Mouse (Mus musculus) bone marrow macrophage, adult 2 months (primary cell): ENCODE measurements around the gene Sept12. TPM values are rescaled to one million over a fixed set of nuclear protein-coding genes. Genes with fewer than 3 reads are reported as not detected.

Experiments
- H3K27ac ChIP-seq: 2 replicates; pipeline ENCODE4 v1.5.1; 2012; ENCODE audit warnings: low read depth, low read length; ENCODE audit not compliant: insufficient read depth
- H3K4me1 ChIP-seq: 2 replicates; pipeline ENCODE4 v1.6.1; 2012; ENCODE audit warnings: low read length; ENCODE audit not compliant: control insufficient read depth, insufficient read depth
- H3K4me3 ChIP-seq: 2 replicates; pipeline ENCODE4 v1.5.1; 2012; ENCODE audit warnings: mild to moderate bottlenecking, low read length, moderate library complexity; ENCODE audit not compliant: insufficient read depth
- CTCF ChIP-seq: IDR thresholded peaks from 2 replicates; pipeline ENCODE4 v1.5.1; 2012; ENCODE audit warnings: low read depth, mild to moderate bottlenecking, low read length, moderate library complexity
- POLR2A ChIP-seq: IDR thresholded peaks from 2 replicates; pipeline ENCODE4 v1.6.1; 2012; ENCODE audit warnings: mild to moderate bottlenecking, low read depth, low read length, borderline replicate concordance
- polyA plus RNA-seq: library from polyadenylated mRNA; stranded (reverse); fragments of >200 nt; gene quantifications from 2 replicates; pipeline ENCODE4 v1.2.4, GENCODE M21; 2012; ENCODE audit not compliant: missing spikeins, insufficient read depth, insufficient read length

Gene Sept12
- polyA plus RNA-seq, 1 experiment, result not detected

DNA sequence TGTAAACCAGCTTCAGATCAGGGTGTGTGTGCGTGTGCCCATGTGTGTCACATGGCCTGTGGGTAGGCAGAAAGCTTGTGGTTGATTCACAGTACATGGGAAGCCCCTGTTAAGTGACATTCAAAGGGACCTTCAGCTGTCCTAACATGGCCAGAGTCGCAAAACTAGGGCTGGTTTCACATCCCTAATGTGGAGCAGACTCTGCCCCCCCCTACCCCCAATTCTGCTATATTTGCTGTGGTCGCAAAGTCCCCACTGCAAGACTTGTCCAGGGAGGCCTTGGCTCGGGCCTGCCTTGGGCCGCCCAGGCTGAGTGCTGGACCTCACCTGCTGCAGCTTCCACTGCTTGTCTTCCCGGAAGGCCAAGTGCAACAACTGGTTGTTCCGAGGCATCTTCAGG is 13.6 kb upstream of the Sept12 start:
- Histone ChIP-seq H3K4me3 (peak overlapping the region; percentile 21; the same call in 1 of the 2 replicates), H3K27ac (peak overlapping the region; percentile 83), H3K4me1 (peaks cover 28% of the 10 kb centered on the region)
- TF ChIP-seq CTCF (no peak), POLR2A (no peak)

DNA sequence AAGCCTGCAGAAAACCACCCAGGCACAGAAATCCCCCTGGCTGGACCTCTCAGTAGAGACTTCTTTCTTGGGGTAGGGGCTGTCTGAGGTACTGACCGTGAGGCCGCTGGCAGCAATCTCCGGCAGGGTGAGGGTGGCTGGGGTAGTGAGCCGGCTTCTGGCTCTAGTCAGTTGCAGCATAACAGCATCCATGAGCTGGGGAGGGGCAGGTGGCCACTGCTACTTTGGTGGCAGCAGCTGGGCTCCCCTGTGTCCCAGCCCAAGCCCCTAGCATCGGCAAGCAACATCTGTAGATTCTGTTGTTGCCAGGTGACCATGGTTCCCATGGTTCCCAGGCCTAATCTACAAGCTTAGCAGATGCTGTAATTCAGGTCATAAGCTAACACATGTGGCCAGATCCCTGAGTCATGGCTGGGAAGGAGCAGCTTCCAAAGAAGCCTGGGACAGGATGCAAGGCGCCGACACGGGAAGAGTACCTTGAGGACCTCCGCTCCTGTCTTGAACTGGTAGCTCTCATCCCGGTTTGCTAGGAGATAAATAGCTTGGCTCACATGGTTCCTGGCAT is 12.8 kb upstream of the Sept12 start:
- H3K4me1 ChIP-seq, result peaks cover 33% of the 10 kb centered on the region
- no peak overlapping the region for H3K27ac ChIP-seq

DNA sequence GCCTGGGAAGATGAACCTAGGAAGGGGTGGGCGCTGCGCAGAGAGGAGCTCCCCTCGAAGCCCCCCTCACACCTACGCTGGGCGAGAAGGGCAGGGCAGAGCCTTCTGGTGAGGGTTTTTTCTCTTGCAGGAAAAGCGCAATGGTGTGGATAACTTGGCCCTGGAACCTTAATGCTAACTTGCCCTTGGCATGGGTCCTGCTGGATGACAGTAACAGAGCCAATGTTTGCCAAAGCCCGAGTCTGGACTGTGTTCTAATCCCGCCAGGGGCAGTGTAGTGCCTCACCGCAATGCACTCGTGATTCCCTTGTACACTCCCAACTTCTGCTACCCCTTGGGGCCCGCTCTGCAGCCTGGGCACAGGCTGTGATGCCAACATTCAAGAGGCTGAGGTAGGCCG is 10.4 kb upstream of the Sept12 start:
- H3K27ac ChIP-seq, result no peak overlapping the region
- no peak overlapping the region for H3K4me3 ChIP-seq
- peaks cover 26% of the 10 kb centered on the region for H3K4me1 ChIP-seq
- no peak for TF ChIP-seq CTCF

More for the DNA sequence above, 12.8 kb upstream of the Sept12 start:
- no peak overlapping the region for H3K4me3 ChIP-seq
- TF ChIP-seq POLR2A, result no peak
- no peak for TF ChIP-seq CTCF

DNA sequence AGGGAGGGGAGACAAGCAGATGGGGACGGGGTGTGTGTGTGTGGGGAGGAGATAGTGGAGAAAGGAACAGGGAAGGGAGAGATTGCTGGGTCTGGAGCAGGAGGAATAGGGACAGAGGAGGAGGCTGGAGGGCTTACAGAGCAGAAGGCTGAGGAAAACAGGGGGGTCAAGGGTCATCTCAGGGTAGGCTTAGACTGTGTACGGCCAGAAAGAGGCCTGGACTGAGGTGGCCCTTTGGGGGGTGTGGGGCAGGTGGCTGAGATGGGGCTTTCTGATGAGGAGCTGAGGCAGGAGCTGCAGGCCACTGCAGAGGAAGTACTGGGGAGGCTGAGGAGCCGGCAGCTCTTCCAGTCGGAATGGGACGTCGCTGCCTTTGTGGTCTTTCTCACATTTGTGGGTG is 9.8 kb upstream of the Sept12 start:
- Histone ChIP-seq H3K4me3 (no peak overlapping the region), H3K4me1 (peaks cover 25% of the 10 kb centered on the region), H3K27ac (no peak overlapping the region)
- TF ChIP-seq POLR2A, result no peak
- TF ChIP-seq CTCF, result no peak

DNA sequence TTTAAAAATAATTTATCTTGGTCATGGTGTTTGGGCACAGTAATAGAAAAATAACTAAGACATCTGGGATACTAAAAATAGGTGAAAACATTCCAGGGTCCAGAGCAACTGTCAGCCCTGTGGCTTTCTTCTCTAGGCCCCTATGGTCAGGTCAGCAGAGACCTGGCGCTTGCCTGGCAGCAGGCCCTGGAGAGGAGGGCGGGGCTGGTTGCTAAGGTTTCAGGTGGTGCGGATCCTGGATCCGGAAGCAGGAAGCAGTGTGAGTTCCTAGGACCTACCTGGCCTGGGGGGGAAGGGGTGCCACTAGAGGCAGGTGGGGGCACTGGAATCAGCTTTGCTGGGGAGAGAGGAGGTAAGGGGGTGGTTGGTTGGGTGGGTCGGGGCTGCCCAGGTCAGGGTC is 9.4 kb upstream of the Sept12 start, which contains the start of gene Smim22:
Smim22 (plus strand) TSS at position 222 of the 400 bp plus-strand sequence.
- Histone ChIP-seq H3K4me1 (peaks cover 21% of the 10 kb centered on the region), H3K4me3 (no peak within 1 kb of the TSS), H3K27ac (no peak within 1 kb of the TSS)
- no peak for TF ChIP-seq POLR2A
- TF ChIP-seq CTCF, result no peak

DNA sequence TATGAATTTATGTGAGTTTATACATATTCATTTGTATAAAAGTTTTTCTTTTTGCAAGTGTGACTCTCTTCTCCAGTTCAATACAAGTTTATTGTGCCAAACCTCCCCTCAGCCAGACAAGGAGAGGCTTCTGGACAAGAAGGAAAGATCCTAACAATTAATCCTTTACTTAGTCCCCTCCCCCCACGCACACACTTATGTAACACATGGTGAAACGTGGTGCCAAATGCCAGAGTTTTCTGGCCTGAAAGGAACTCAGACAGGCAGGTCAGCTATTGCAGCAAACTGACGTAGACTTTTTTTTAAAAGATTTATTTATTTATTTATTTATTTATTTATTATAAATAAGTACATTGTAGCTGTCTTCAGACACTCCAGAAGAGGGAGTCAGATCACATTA is 3.0 kb upstream of the Sept12 start:
- no peak overlapping the region for H3K27ac ChIP-seq
- H3K4me1 ChIP-seq, result no peaks in the 10 kb centered on the region
- TF ChIP-seq POLR2A (no peak), CTCF (no peak)
- H3K4me3 ChIP-seq, result no peak overlapping the region

DNA sequence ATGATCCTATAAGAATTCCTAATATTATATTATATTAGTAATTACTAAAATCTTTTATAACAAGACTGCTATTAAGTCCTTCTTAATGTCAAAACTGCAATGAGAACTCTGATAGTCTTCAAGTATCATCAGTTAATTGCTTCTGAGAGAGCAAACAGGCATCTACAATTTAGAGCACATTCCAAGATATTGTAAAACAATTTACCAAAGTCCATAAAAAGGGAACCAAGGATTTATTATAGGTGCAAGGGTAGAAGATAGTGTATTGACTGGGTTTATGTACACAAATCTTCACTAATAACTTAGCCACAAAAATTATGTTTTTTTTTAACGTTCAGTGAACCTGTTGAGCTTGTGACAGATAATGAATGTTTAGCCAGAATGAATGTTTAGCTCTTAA is 1.3 kb upstream of the Sept12 start:
- Histone ChIP-seq H3K4me3 (no peak overlapping the region), H3K27ac (no peak overlapping the region), H3K4me1 (no peaks in the 10 kb centered on the region)
- no peak for TF ChIP-seq POLR2A
- no peak for TF ChIP-seq CTCF

DNA sequence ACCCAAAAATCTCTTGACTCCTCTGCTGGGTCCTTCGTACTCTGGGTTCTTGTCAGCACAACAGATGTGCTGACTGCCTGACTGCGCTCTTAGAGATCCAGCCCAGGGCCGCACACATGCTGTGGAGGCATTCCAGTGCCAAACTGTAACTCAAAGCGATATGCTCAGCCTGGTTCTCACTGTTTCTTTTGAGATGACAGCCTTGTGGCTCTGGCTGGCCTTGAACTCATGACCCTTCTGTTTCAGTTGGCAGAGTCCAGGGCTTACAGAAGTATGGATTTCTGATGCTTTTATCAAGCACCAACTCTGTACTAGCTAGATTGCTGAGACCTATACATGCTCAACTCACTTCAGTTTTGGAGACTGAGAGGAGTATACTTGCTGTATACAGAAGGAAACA is 4.4 kb downstream of the Sept12 start:
- TF ChIP-seq CTCF (no peak), POLR2A (no peak)
- Histone ChIP-seq H3K27ac (no peak overlapping the region), H3K4me3 (no peak overlapping the region), H3K4me1 (no peaks in the 10 kb centered on the region)

DNA sequence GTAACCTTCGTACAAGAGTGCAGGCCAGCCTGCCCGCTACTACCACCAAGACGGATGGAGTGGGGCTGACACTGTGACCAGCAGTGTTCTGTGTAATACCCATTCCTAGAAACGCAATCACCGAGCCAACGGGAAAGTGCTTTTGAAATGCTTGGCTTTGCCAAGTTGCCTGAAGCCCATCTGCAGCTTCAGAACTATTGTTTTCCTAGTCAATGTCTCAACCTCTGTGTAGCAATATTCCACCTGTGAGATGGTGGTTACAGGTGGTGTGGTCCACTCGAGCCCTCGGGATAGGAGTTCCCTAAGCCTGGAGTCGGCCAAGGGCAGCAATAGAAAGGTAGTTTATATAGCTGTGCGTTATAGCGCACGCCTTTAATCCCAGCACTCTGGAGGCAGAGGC is 12.9 kb downstream of the Sept12 start:
- TF ChIP-seq POLR2A (no peak), CTCF (no peak)
- H3K4me3 ChIP-seq, result no peak overlapping the region
- peaks cover 12% of the 10 kb centered on the region for H3K4me1 ChIP-seq
- no peak overlapping the region for H3K27ac ChIP-seq

DNA sequence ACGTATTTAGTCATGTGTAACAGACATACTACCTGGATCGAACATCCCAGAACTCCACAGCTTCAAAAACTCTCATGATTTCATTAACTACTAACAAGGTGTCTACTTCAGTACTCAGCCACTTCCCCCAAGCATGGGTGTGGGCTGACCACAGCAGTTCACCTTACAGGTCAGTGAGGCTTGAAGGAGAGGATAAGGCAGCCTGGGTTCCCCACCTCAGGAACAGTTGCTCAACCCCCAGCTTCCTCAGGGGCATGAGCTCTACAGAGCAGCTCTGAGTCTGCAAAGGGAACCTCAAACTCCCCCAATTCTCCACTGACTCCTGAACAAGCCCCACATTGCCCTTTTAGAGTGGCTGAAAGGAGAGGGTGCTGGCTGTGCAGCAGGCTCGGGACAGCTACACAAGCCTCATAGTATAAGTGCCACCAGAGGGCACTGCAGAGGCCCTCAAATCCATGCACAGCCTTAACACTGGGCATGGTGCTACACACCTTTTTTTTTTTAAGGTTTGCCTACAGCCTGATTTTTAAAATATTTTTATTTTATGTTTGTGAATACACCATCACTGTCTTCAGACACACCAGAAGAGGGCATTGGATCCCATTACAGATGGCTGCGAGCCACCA is 17.8 kb downstream of the Sept12 start:
- no peak overlapping the region for H3K27ac ChIP-seq
- peaks cover 12% of the 10 kb centered on the region for H3K4me1 ChIP-seq
- TF ChIP-seq POLR2A, result no peak
- TF ChIP-seq CTCF, result peak; percentile 48; the same call in 1 of the 2 replicates
- H3K4me3 ChIP-seq, result no peak overlapping the region
